Mouse (Mus musculus) layer of hippocampus, postnatal 14 days (tissue): ENCODE results near the gene Zc3hc1. TPM values are rescaled to one million over a fixed set of nuclear protein-coding genes. Genes with fewer than 3 reads are reported as not detected.

ENCODE experiments used
- DNase-seq, 2 experiments: peaks; one replicate each; pipeline ENCODE4 v3.0.0; 2021 to 2022; ENCODE audit warnings: low spot score in 2 of 2, mixed read lengths in 1 of 2
- total RNA-seq, 2 experiments: library from RNA; stranded (reverse); gene quantifications; 2 replicates each; pipeline ENCODE4 v1.2.3; 2021

The Zc3hc1 gene
- total RNA-seq, 2 experiments from 2014 or later, result 26.5 to 27.6 TPM

GRCm38 (mm10) chr6:30321002-30321401 lies 69.8 kb downstream of the Zc3hc1 start:
- DNase-seq, result no peak

- DNase-seq, result no peak
Measured at GRCm38 (mm10) chr6:30319216-30319615, 71.6 kb downstream of the Zc3hc1 start.

Other genes starting within 250 kb of the Zc3hc1 start
- gene Ube2h, start 86.5 kb downstream of the Zc3hc1 start, total RNA-seq, result 10 to 100 TPM; 86.8 to 94.7 TPM
- gene Klhdc10, start 10.8 kb upstream of the Zc3hc1 start, total RNA-seq, result 100 to 1,000 TPM; 140 to 141 TPM
- 10 to 100 TPM; 17.3 to 18.0 TPM for gene Tmem209, start 118.8 kb upstream of the Zc3hc1 start, total RNA-seq
- gene Ssmem1, start 118.8 kb upstream of the Zc3hc1 start, total RNA-seq, result under 1 TPM; 0.81 TPM
- 1 to 10 TPM; 1.2 to 2.0 TPM for gene Cpa2, start 150.6 kb upstream of the Zc3hc1 start, total RNA-seq
- not detected for gene Cpa4, start 177.3 kb upstream of the Zc3hc1 start, total RNA-seq
- not detected for gene Cpa5, start 220.0 kb upstream of the Zc3hc1 start, total RNA-seq
- not detected for gene Cpa1, start 248.2 kb upstream of the Zc3hc1 start, total RNA-seq